Mouse (Mus musculus) liver, adult 2 months (tissue): ENCODE results near the gene Tmem119.

ENCODE experiments used
- CTCF ChIP-seq: fragments of 200-500 bp; IDR thresholded peaks from 2 replicates; pipeline ENCODE4 v1.5.1; 2011; ENCODE audit warnings: low read depth, low read length, control low read depth
- POLR2A ChIP-seq: fragments of 200-500 bp; IDR thresholded peaks from 2 replicates; pipeline ENCODE4 v1.6.1; 2011; ENCODE audit warnings: low read length, control low read depth; ENCODE audit not compliant: insufficient read depth; ENCODE audit errors: extremely low read depth

GRCm38 (mm10) chr5:113761585-113761984, 38.7 kb downstream of the Tmem119 start:
- TF ChIP-seq POLR2A (no peak), CTCF (no peak)
